Mouse (Mus musculus) monocyte, adult 5-6 weeks (primary cell): Measurements from ENCODE around the gene Fetub. TPM values are rescaled to one million over a fixed set of nuclear protein-coding genes. Genes with fewer than 3 reads are reported as not detected.

Experiments used
- ATAC-seq: fragments of 153-309, 156-312 bp; replicated peaks from 2 replicates; pipeline ENCODE4 v1.8.0; 2017; ENCODE audit warnings: mild to moderate bottlenecking; ENCODE audit not compliant: low TSS enrichment, insufficient number of reproducible peaks, severe bottlenecking, poor library complexity, low FRiP score
- total RNA-seq: library from RNA; stranded (forward); fragments of 200-1000, 200-491, 200-594 nt; gene quantifications from 3 replicates; pipeline ENCODE4 v1.2.3, GENCODE M21; 2017

Gene Fetub
- total RNA-seq, 1 experiment from 2014 or later, result not detected

DNA sequence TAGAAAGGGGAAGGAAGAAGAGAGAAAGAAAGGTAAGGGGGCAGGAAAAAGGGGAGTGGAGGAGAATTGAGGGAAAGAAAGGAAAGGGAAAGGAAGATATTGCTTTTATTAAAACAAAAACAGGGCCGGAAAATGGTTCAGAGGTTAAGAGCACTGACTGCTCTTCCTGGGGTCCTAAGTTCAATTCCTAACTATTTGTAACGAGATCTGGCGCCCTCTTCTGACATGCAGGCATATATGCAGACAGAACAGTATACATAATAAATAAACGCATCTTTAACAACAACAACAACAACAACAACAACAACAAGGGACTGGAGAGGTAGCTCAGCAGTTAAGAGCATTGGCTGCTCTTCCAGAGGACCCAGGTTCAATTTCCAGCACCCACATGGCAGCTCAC is 34.9 kb downstream of the Fetub start:
- no peak for ATAC-seq

DNA sequence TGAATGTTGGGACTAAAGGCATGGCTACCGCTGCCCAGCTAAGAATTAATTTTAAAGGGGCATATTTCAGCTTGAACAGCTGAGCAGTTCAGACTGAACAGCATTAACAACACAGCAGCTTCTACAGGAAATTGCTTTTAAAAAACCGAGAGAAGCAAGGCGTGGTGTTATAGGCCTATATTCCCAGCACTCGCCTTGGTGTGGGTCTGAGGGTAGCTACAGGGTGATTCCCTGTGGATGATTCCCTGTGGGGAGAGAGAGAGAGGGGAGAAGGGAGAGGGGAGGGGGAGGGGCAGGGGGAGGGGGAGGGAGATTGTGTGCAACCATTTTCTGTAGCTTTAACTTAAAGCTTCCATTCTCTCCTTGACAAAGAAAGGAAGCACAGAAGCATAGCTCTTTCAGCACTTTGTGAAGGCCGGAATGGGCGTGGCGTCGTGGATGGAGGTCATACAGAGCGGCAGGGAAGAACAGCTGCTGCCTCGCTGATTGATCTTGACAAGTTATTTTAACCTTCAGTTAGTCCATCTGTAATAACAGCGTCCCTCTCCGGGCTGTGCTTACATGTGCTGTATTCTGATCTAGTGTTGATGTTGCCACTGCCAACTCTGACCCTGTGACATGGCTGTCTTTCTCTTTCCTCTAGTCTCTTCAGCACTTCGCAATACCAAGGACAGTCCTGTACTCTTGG is 37.4 kb downstream of the Fetub start:
- ATAC-seq, result no peak

DNA sequence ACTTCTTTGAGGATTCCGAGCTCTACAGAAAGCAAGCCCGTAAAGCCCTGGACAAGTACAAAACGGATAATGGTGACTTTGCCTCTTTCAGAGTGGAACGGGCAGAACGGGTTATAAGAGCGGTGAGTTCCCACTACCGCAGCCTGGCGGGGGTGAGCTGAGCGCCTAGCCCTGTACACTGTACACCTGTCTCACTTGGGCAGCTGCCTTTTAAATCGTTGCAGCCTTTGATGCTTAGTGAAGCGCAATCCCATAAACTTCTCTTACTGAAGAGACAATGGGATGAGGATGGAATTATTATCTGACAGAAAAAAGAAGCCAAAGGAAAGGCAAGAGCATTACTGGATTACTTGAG is 37.9 kb downstream of the Fetub start:
- no peak for ATAC-seq

DNA sequence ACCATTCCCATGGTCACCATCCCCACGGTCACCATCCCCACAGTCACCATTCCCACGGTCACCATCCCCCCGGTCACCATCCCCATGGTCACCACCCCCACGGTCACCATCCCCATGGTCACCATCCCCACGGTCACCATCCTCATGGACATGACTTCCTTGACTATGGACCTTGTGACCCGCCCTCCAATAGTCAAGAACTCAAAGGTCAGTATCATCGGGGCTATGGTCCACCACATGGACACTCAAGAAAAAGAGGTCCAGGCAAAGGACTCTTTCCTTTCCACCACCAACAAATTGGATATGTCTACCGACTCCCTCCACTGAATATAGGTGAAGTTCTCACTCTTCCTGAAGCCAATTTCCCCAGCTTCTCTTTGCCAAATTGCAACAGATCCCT is 42.9 kb downstream of the Fetub start:
- ATAC-seq, result no peak

DNA sequence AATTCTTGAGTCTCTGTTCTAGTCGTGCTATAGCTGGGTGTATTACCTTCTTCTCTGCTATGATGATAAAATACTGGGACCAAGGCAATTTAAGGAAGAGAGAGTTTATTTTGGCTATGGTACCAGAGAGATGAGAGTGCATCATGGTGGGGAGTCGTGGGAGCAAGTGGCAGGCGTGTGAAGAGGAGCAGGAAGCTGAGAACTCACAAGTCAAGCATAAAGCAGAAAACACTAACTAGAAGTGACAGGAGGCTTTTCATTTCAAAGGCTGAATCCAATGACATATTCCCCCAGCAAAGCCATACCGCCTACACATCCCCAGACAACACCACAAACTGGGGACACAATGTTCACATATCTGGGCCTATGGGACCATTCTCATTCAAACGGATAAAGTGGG is 44.1 kb downstream of the Fetub start:
- ATAC-seq, result no peak

DNA sequence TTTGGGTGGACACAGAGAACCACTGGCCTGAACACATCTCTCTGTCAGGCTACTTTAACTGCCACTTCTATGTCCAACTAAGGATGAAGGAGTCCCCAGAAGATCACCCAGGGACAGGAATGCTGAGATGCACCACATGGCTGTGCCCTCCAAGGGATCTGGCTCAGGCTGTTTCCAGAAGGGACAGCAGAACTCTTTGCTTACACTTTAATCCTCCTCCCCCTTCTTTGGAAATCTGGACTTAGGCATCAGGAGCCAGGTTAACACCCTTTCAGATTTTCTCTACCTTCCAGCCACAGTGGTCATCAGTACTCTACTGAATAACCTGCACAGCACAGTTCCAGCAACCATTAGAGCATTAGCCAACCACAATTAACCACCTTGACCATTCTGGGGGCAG is 45.2 kb downstream of the Fetub start:
- ATAC-seq, result no peak

DNA sequence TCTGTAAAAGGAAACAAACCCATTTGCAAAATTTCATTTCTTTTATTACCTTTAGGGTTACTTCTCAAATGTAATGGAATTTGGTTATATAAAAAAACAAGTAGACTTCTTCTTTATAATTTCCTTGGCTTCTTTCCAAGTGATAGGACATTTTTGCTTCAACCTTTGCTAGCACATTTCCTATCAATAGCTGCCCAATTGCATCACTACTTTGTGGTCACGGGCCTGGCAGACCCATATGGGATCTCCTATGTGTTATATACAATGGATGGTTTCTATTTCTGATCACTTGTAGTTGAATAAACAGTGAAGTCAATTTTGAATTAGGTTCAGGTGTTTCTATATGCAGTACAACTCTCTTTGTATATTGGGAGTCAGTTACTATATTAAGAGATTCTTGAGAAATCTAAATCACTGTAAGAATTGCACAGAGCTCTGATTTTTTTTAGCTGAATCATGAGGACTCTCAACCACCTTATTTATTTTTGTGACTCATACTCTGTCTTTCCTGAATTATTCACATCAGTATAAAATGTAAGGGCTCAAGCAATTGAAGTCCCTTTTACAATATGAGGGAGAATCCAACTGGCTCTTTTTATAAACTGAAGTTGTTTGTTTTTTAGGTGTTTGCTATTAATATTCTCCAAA is 49.4 kb downstream of the Fetub start:
- ATAC-seq, result no peak

Other genes with a start within 250 kb of the Fetub start
- not detected in 3 replicates for gene Crygs, start 106.8 kb upstream of the Fetub start, total RNA-seq
- gene Tbccd1, start 60.7 kb upstream of the Fetub start, total RNA-seq, result 9.0 to 21.8 TPM (median 12.8 TPM) in 3 replicates
- 181 to 198 TPM (median 183 TPM) in 3 replicates for gene Dnajb11, start 60.5 kb upstream of the Fetub start, total RNA-seq
- not detected in 3 replicates for gene Ahsg, start 27.1 kb upstream of the Fetub start, total RNA-seq
- not detected in 3 replicates for gene Hrg, start 32.7 kb downstream of the Fetub start, total RNA-seq
- not detected in 3 replicates for gene Kng2, start 111.1 kb downstream of the Fetub start, total RNA-seq
- not detected in 3 replicates for gene Kng1, start 139.5 kb downstream of the Fetub start, total RNA-seq
- gene Eif4a2, start 189.1 kb downstream of the Fetub start, total RNA-seq, result 1,626 to 2,036 TPM (median 1,817 TPM) in 3 replicates
- 6.0 to 13.5 TPM (median 12.6 TPM) in 3 replicates for gene Rfc4, start 209.4 kb downstream of the Fetub start, total RNA-seq
- gene Adipoq, start 228.2 kb downstream of the Fetub start, total RNA-seq, result not detected in 3 replicates